Mouse (Mus musculus): ENCODE data around the gene Gipr.

Gipr gene

GRCm38 (mm10) chr7:19148875-19149541 lies 16.9 kb downstream of the Gipr start, which contains the start of gene Qpctl:
Qpctl (minus strand) TSS chr7:19149291.
- peak; percentile 97 to 99 for DNase-seq (ENCODE audit: low spot score in 2 of 2)

GRCm38 (mm10) chr7:19148180-19148874 lies 17.6 kb downstream of the Gipr start:
- DNase-seq (ENCODE audit: low spot score in 2 of 2): no peak

GRCm38 (mm10) chr7:19147497-19148045 lies 18.4 kb downstream of the Gipr start:
- DNase-seq (ENCODE audit: low spot score in 2 of 2): no peak

- no peak for DNase-seq (ENCODE audit: low spot score in 2 of 2)
These were observed 19.1 kb downstream of the Gipr start for GRCm38 (mm10) chr7:19146793-19147192.

- peak in 1 of 2 experiments; percentile 45 for DNase-seq (ENCODE audit: low spot score in 2 of 2)
These were observed 28.5 kb downstream of the Gipr start for GRCm38 (mm10) chr7:19137380-19137779.

GRCm38 (mm10) chr7:19136673-19137334 lies 29.1 kb downstream of the Gipr start:
- no peak for DNase-seq (ENCODE audit: low spot score in 2 of 2)

- no peak for DNase-seq (ENCODE audit: low spot score in 2 of 2)
These were observed 29.8 kb downstream of the Gipr start for GRCm38 (mm10) chr7:19136168-19136567.

- DNase-seq (ENCODE audit: low spot score in 2 of 2): peak; percentile 94 to 98
These were observed 34.5 kb downstream of the Gipr start for GRCm38 (mm10) chr7:19131324-19131848.

GRCm38 (mm10) chr7:19130657-19131056 lies 35.3 kb downstream of the Gipr start:
- no peak for DNase-seq (ENCODE audit: low spot score in 2 of 2)

- no peak for DNase-seq (ENCODE audit: low spot score in 2 of 2)
These were observed 36.5 kb downstream of the Gipr start for GRCm38 (mm10) chr7:19129396-19129795.

GRCm38 (mm10) chr7:19127744-19128143 lies 38.2 kb downstream of the Gipr start:
- no peak for DNase-seq (ENCODE audit: low spot score in 2 of 2)

GRCm38 (mm10) chr7:19124713-19125112 lies 41.2 kb downstream of the Gipr start:
- no peak for DNase-seq (ENCODE audit: low spot score in 2 of 2)

- no peak for DNase-seq (ENCODE audit: low spot score in 2 of 2)
These were observed 44.2 kb downstream of the Gipr start for GRCm38 (mm10) chr7:19121686-19122085.

GRCm38 (mm10) chr7:19119631-19120429 lies 46.1 kb downstream of the Gipr start, which contains the start of gene Fbxo46:
Fbxo46 (plus strand) TSS chr7:19119859.
- DNase-seq (ENCODE audit: low spot score in 2 of 2): peak; percentile 89 to 92

- no peak for DNase-seq (ENCODE audit: low spot score in 2 of 2)
These were observed 46.8 kb downstream of the Gipr start for GRCm38 (mm10) chr7:19119083-19119482.

- DNase-seq (ENCODE audit: low spot score in 2 of 2): peak in 1 of 2 experiments; percentile 43
These were observed 47.7 kb downstream of the Gipr start, which contains the start of gene Gm4969 for GRCm38 (mm10) chr7:19118028-19118771. Gm4969 (minus strand) TSS chr7:19118368.

GRCm38 (mm10) chr7:19109565-19109964 lies 56.4 kb downstream of the Gipr start:
- DNase-seq (ENCODE audit: low spot score in 2 of 2): no peak

- DNase-seq (ENCODE audit: low spot score in 2 of 2): no peak
These were observed 58.5 kb downstream of the Gipr start for GRCm38 (mm10) chr7:19107436-19107835.

All from urinary bladder, postnatal 36 days (tissue).